Mouse (Mus musculus) embryonic stem cell, embryonic (primary cell): ENCODE measurements around the gene Igfbp6.

Source experiments
- CTCF ChIA-PET, 4 experiments: fragments of 300-600 bp in 2 of 4; fragments of 350-600 bp in 2 of 4; sonication (Branson Sonifier 250); formaldehyde crosslinking; loops; one replicate each; lab custom pipeline; 2022; ENCODE audit warnings: inconsistent platforms in 2 of 4; lab: Charles Lee
- POLR2A ChIA-PET, 4 experiments: fragments of 300-600 bp in 2 of 4; fragments of 350-600 bp in 2 of 4; sonication (Branson Sonifier 250); formaldehyde crosslinking; loops; one replicate each; lab custom pipeline; 2022; ENCODE audit warnings: antibody characterized with exemption in 4 of 4, inconsistent platforms in 1 of 4; lab: Charles Lee

Igfbp6 gene

DNA sequence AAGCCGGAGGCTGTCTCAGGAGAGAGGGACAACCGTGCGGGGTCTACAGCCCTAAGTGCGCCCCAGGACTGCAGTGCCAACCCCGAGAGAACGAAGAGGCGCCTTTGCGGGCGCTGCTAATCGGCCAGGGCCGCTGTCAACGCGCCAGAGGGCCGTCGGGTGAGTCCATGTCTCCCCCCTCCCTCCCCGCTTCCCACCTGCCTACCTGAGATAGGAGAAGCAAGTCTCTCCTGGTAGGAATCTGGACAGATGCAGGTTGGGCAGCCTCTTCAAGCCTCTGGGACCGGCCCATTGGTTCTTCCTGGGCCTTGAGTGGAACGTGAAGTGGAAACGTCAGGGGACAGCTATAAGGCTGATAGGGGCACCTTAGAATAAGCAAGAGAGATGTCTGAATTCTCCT lies 564 bp downstream of the Igfbp6 start:
- POLR2A ChIA-PET, result interaction anchor here in 2 of 4 experiments (0.5 to 2.4 kb wide), 3 partner anchors 12 to 81 kb away, joined by 4 to 7 read pairs (median 6); no protein-coding TSS in a partner anchor
- CTCF ChIA-PET, result interaction anchor here in 2 of 4 experiments (1.5 to 2.2 kb wide), 2 partner anchors 37 to 80 kb away, joined by 3 to 5 read pairs; no protein-coding TSS in a partner anchor

DNA sequence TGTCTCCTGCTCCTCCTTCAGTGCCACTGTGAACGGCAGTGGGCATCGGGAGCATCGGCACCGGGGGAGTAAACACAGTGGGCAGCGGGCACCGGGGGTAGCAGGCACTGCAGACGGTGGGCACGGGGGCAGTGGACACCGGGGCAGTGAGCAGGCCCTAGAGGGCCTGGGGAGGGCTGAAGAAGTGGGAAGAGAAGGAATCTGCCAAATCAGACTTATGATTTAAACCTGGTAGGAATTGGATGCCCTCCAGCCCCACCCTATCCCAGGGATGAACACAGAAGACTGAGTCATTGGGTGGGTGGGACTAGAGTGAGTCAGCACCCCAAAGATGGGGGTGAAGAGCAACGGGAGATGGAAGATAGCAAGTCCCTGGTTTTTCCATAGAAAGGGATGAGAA lies 1.2 kb downstream of the Igfbp6 start:
- CTCF ChIA-PET, result interaction anchor here in 3 of 4 experiments (0.7 to 3.0 kb wide), 7 partner anchors 9 to 79 kb away, joined by 3 to 9 read pairs (median 4); partner anchors contain the start of genes Tns2 (in 2 of the 3) and Spryd3 (in 1 of the 3)
- POLR2A ChIA-PET, result interaction anchor here in 2 of 4 experiments (0.5 to 2.4 kb wide), 4 partner anchors 11 to 82 kb away, joined by 3 to 7 read pairs (median 4); no protein-coding TSS in a partner anchor

DNA sequence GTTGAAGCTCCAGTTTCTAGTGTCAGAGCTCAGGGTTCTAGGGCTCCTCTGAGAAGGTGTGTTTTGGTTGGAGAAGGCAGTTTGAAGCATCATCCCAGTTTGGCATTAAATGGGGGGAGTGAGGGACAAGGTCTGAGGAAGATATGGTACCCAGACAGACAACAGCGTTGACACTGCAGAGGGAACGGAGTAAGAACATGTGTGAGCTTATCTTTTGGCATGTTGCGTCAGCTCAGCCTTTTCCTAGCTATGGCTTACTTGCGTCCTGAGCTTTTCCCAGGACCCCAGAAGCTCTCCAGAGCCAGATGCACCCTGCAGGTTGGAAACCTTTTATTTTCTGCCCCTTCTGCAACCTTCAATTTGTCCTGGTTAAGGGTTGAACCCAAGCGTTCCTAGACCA lies 1.9 kb downstream of the Igfbp6 start:
- ChIA-PET POLR2A (interaction anchor here in 3 of 4 experiments (0.6 to 2.4 kb wide), 11 partner anchors 10 to 100 kb away, joined by 3 to 8 read pairs (median 3); partner anchors contain the start of gene Spryd3 (in 1 of the 3)), CTCF (interaction anchor here (0.6 to 3.0 kb wide), 22 partner anchors 7 to 1316 kb away, joined by 3 to 10 read pairs (median 4); partner anchors contain the start of genes Spryd3 (in 2 of the 4) and Tns2 (in 2 of the 4))

DNA sequence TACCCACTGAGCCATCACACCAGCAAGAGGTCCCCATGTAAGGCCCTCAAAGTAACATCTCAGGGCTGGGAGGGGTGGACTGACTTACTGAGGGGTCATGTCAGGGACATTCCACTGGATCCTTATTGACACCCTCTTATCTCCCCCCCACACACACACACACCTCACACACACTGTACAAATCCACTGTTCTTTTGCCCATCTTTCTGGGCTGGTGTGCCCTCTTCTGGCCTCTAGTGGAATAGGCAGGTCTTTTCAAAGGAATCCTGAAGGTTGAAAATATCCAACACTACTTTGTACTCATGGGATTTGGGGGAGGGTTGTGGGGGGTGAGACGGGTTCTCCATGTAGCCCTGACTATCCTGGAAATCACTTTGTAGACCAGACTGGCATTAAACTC lies 2.7 kb downstream of the Igfbp6 start:
- CTCF ChIA-PET, result interaction anchor here (0.6 to 3.0 kb wide), 18 partner anchors 8 to 173 kb away, joined by 3 to 11 read pairs (median 4); partner anchors contain the start of genes Tns2 (in 2 of the 4) and Spryd3 (in 1 of the 4)
- POLR2A ChIA-PET, result interaction anchor here in 3 of 4 experiments (0.6 to 3.8 kb wide), 8 partner anchors 11 to 78 kb away, joined by 3 to 18 read pairs (median 6); partner anchors contain the start of gene Spryd3 (in 2 of the 3)

DNA sequence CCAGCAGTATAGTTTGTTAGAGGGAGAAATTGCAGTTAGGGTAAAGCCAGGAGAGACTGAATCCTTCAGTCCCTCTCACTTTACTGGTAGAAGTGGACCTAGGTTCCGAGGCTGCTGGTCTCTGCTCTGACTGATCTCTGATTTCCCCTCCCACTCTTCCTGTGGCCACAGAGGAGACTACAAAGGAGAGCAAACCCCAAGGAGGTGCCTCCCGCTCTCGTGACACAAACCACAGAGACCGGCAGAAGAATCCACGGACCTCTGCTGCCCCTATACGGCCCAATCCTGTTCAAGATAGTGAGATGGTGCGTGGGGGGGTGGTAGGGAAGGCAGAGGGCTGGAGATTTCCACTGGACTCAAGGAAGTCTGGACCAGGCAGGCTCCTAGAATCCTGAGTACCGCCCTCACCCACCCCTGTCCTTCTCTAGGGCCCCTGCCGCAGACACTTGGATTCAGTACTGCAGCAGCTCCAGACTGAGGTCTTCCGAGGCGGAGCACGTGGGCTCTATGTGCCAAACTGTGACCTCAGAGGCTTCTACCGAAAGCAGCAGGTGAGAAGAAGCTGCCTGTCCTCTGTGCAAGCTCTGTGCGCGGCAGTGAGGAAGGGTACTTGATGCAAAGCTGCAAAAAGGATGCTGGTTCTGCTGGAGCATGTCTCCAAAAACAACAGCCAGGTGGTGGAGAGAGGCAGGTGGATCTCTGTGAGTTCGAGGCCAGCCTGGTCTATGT lies 3.7 kb downstream of the Igfbp6 start:
- POLR2A ChIA-PET, result interaction anchor here in 3 of 4 experiments (0.6 to 3.8 kb wide), 8 partner anchors 9 to 77 kb away, joined by 3 to 18 read pairs (median 6); partner anchors contain the start of gene Spryd3 (in 3 of the 3)
- CTCF ChIA-PET, result interaction anchor here (0.6 to 3.5 kb wide), 15 partner anchors 9 to 164 kb away, joined by 3 to 19 read pairs (median 4); partner anchors contain the start of genes Tns2 (in 2 of the 4) and Spryd3 (in 1 of the 4)

DNA sequence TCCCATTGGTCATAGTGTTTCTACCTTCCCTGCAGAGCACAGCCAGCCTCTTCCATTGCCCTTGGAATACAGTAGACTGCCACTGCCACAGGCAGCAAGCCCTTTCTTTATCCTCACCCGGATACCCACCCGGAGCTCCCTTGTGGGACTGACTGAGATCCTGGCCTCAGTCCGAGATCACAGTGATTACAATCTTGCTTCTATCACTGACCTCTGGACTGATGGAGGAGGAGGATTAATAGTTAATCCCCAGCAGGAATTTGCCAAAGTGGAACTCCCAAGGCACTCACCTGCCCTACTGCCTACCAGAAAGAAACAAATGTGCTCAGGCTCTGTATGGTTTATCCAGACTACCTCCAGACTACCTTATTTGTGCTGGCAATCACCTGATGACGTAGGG lies 5.4 kb downstream of the Igfbp6 start:
- ChIA-PET POLR2A (interaction anchor here (0.6 to 3.8 kb wide), 49 partner anchors 8 to 221 kb away, joined by 3 to 18 read pairs (median 4); partner anchors contain the start of genes Spryd3 (in 3 of the 4), Csad (in 2 of the 4), Tns2 (in 2 of the 4) and Eif4b (in 1 of the 4)), CTCF (interaction anchor here in 3 of 4 experiments (0.7 to 3.5 kb wide), 8 partner anchors 39 to 736 kb away, joined by 3 to 19 read pairs (median 4); partner anchors contain the start of gene Sp1 (in 1 of the 3))

DNA sequence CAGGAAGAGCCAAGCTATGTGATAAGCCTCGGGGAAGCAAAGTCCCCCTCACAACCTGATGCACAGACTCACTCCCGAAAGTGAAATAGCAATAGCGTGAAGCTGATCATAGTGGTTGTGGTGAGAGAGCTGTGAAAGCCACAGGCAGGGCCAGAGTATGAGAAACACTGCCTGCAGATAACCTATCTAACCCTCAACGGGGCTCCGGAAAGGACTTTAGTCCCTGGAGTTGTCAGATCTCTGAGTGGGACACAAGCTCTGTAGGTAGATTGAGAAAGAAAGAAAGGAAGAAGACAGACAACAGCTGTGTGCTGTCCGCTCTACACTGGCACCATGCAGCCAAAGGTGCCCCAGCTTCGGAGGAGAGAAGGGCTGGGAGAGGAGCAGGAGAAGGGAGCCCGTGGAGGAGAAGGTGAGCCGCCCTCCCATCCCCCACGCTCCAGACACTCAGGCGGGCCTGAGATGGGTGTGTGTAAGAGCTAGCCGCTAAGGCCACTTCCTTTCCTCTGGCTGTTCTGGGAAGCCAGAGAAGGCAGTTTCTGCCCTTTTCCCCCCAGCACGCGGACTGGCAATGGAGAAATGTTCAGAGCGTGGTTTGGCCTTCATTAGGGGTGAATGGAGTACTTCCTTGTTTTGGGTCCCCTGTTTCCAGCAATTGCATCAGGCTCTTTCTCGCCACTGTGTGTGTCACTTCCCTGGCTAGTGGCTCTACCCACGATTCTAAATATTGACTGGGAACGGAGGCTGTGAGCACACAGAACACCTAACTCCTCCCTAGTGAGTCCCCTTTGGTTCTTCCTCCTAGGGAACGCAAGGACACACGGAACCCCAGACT lies 6.4 kb downstream of the Igfbp6 start, which contains the start of gene Soat2:
Gene Soat2, plus strand, starts transcription at position 226 of the 835 bp plus-strand sequence.
- ChIA-PET POLR2A (interaction anchor here (0.5 to 3.8 kb wide), 61 partner anchors 9 to 367 kb away, joined by 3 to 18 read pairs (median 4); partner anchors contain the start of genes Spryd3 (in 3 of the 4), Csad (in 2 of the 4), Tns2 (in 2 of the 4) and Eif4b (in 1 of the 4)), CTCF (interaction anchor here in 3 of 4 experiments (0.5 to 3.5 kb wide), 14 partner anchors 13 to 735 kb away, joined by 3 to 19 read pairs (median 4); partner anchors contain the start of gene Sp1 (in 1 of the 3))

DNA sequence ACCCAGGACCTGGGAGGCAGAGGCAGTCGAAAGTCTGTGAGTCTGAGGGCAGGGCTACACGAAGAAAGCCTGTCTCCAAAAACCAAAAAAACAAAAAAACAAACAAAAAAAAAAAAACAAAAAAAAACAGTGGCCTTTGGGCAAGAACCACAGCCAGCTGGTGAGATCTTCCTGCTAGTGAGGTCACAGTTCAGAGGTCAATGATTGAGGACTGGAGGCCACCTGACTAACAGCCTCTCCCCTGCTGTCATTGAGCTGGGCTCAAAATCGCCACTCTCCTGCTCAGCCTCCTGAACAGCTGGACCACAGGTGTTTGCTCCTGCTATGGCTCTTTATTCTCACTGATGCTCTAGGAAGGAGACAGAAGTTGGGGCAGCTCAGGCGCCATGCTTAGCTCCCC lies 8.5 kb downstream of the Igfbp6 start:
- ChIA-PET POLR2A (interaction anchor here (0.5 to 7.0 kb wide), 26 partner anchors 10 to 253 kb away, joined by 3 to 38 read pairs (median 4); partner anchors contain the start of genes Csad (in 1 of the 4), Eif4b (in 1 of the 4), Espl1 (in 1 of the 4) and Sp1 (in 1 of the 4)), CTCF (interaction anchor here (0.5 to 3.4 kb wide), 21 partner anchors 9 to 1041 kb away, joined by 3 to 17 read pairs (median 3); partner anchors contain the start of gene Igfbp6 (in 1 of the 4))

DNA sequence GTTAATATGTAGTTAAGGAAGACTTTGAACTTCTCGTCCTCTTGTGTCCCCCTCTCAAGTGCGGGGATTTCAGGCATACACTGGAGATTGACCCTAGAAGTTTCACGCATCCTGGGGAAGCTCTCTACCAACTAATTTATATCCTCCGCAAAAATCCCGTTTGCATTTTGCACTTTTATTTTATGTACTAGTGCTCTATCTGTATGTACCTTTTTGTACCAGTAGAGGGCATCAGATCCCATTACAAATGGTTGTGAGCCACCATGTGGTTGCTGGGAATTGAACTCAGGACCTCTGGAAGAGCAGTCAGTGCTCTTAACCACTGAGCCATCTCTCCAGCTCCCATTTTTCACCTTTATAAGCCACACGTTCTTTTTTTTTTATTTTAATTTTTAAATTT lies 10.8 kb downstream of the Igfbp6 start:
- ChIA-PET POLR2A (interaction anchor here in 1 of 4 experiments (0.8 to 7.0 kb wide), 8 partner anchors 12 to 81 kb away, joined by 3 to 38 read pairs (median 3); partner anchors contain the start of gene Spryd3), CTCF (interaction anchor here in 3 of 4 experiments (0.8 to 4.5 kb wide), 7 partner anchors 9 to 70 kb away, joined by 3 to 34 read pairs (median 3); no protein-coding TSS in a partner anchor)

DNA sequence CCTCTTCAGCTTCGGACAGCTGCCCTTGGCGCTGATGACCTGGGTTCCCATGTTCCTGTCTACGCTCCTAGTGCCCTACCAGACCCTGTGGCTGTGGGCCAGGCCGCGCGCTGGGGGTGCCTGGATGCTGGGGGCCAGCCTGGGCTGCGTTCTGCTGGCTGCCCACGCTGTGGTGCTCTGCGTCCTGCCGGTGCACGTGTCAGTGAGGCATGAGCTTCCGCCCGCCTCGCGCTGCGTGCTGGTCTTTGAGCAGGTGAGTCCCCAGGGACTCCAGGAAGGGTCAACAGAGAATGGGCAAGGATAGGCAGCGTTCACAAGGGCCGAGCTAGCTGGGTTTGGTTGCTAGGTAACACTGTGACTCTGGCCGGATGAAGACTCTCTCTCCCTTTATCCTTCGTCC lies 12.7 kb downstream of the Igfbp6 start:
- POLR2A ChIA-PET, result interaction anchor here in 3 of 4 experiments (0.5 to 7.0 kb wide), 48 partner anchors 9 to 922 kb away, joined by 3 to 38 read pairs (median 4); partner anchors contain the start of genes Spryd3 (in 3 of the 3), Csad (in 2 of the 3), Zfp740 (in 2 of the 3) and Igfbp6 (in 1 of the 3)
- CTCF ChIA-PET, result interaction anchor here (0.5 to 4.5 kb wide), 32 partner anchors 9 to 892 kb away, joined by 3 to 34 read pairs (median 4); partner anchors contain the start of gene Tns2 (in 1 of the 4)

DNA sequence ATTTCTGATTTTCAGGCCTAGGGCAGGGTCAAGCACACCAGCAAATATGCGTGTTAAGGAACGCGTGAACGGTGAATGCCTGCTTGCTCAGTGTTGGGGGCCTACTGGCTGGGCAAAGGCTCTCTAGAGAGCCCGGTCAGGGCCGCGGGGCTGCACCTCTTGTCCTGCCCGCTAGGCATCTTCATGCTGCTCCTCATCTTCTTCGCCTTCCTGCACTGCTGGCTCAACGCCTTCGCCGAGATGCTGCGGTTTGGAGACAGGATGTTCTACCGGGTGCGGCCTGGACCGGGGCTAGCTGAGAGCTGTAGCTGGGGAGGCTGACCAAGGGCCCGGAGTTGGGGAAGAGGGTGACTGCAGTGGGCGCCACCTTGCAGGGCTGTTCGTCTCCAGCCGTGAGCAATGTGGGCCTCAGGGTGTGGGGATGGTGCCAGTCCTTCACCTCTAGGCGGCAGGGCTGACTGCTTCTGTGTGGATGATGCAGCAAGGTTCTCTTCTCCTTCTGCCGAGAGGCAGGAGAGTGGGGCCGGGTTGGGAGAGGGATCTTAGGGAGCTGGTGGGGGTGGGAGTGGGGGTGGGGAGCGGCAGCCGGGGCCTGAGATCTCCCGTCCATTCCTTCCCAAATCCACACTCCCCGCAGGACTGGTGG lies 16.4 kb downstream of the Igfbp6 start:
- CTCF ChIA-PET, result interaction anchor here in 3 of 4 experiments (0.7 to 2.0 kb wide), 7 partner anchors 8 to 156 kb away, joined by 3 to 5 read pairs (median 4); partner anchors contain the start of gene Csad (in 1 of the 3)

DNA sequence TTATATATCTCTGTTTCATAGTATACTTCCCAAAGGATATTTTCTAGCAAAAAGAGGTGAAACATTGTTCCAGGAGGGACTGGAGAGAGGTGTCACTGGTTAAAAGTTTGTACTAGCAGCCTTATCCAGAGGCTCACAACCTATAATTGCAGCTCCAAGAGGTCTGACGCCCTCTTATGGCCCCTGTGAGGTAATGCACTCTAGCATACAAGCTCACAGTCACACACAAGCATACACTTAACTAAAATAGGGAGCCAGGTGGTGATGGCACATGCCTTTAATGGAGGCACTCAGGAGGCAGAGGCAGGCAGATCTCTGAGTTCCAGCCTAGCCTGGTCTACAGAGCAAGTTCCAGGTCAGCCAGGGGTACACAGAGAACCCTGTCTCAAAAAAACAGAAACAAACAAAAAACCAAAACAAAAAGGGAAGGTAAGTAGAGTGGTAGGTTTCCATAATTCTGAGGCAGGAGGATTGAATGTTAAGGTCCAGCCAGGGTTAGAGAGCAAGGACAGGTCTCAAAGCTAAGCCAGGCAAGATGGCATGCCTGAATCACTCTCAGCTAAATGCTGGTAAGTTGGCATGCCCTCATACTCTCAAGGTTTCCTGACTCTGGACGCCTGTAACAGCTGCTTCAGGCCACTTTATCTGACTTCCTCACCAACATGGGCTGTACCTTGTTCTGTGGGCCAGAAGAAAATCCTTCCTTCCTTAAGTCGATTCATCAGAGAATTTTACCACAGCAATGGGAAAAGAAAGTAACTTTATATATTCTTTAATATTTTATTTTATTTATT lies 19.9 kb downstream of the Igfbp6 start:
- POLR2A ChIA-PET, result interaction anchor here in 3 of 4 experiments (0.9 to 1.5 kb wide), 5 partner anchors 15 to 61 kb away, joined by 3 to 4 read pairs (median 3); no protein-coding TSS in a partner anchor
- CTCF ChIA-PET, result interaction anchor here (0.5 to 3.8 kb wide), 15 partner anchors 10 to 148 kb away, joined by 3 to 20 read pairs (median 3); partner anchors contain the start of gene Soat2 (in 1 of the 4)

More for the DNA sequence above, 16.4 kb downstream of the Igfbp6 start:
- POLR2A ChIA-PET, result interaction anchor here in 2 of 4 experiments (0.8 to 2.8 kb wide), 11 partner anchors 11 to 310 kb away, joined by 3 to 9 read pairs (median 3); partner anchors contain the start of genes Spryd3 (in 2 of the 2), Myg1 (in 1 of the 2), Pcbp2 (in 1 of the 2) and Soat2 (in 1 of the 2)

DNA sequence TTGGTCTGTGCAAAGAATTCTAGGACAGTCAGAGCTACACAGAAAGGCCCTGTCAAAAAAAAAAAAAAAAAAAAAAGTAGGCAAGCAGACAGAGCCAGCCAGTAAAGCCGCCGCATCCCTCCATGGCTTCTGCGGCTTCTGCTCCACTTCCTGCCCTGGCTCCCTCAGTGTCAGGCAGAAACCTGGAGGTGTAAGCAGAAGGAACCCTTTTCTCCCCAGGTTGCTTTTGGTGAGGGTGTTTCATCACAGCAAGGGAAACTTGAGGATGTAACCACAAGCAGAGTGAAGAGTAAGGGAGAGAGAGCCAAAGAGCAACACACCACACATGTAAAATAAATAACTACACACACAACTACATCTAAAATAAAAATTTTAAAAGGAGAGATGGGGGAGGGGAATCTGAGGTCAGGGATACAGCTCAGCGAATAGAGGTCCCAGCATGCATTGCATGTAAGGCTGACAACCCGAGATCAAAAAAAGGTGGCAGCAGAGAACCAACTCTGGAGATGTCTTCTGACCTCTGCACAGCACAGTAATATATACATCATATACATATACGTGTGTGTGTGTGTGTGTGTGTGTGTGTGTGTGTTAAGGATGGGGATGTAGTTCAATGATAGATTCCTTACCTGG lies 21.4 kb downstream of the Igfbp6 start:
- ChIA-PET CTCF (interaction anchor here (0.5 to 2.2 kb wide), 9 partner anchors 13 to 132 kb away, joined by 3 to 11 read pairs (median 3); no protein-coding TSS in a partner anchor), POLR2A (interaction anchor here (0.6 to 2.0 kb wide), 14 partner anchors 10 to 133 kb away, joined by 3 to 10 read pairs (median 4); partner anchors contain the start of genes Soat2 (in 1 of the 4) and Zfp740 (in 1 of the 4))

DNA sequence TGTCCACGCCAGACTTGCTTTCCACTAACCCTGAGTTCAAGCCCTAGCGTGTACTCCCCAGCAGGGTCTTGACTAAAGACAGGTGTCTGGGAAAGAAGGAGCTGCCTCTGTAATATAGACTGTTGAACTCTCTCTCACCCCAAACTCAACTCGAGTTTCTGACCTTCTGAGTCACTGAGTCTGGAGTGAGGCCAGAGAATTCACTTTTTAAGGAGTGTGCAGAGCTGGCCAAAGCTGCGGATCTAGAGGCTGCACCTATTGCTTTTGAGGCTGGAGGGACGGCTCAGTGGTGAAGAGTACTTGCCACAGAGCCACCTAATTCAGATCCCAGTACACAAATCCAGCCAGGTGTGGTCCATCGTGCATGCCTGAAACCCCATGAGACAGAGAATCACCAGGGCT lies 23.5 kb downstream of the Igfbp6 start:
- ChIA-PET CTCF (interaction anchor here (0.6 to 2.1 kb wide), 5 partner anchors 11 to 102 kb away, joined by 3 to 7 read pairs (median 4); no protein-coding TSS in a partner anchor), POLR2A (interaction anchor here in 3 of 4 experiments (0.9 to 2.1 kb wide), 5 partner anchors 11 to 72 kb away, joined by 3 to 8 read pairs (median 3); no protein-coding TSS in a partner anchor)
